8 mouse cellular contexts compared by ENCODE assay signal in the genomic region with DNA sequence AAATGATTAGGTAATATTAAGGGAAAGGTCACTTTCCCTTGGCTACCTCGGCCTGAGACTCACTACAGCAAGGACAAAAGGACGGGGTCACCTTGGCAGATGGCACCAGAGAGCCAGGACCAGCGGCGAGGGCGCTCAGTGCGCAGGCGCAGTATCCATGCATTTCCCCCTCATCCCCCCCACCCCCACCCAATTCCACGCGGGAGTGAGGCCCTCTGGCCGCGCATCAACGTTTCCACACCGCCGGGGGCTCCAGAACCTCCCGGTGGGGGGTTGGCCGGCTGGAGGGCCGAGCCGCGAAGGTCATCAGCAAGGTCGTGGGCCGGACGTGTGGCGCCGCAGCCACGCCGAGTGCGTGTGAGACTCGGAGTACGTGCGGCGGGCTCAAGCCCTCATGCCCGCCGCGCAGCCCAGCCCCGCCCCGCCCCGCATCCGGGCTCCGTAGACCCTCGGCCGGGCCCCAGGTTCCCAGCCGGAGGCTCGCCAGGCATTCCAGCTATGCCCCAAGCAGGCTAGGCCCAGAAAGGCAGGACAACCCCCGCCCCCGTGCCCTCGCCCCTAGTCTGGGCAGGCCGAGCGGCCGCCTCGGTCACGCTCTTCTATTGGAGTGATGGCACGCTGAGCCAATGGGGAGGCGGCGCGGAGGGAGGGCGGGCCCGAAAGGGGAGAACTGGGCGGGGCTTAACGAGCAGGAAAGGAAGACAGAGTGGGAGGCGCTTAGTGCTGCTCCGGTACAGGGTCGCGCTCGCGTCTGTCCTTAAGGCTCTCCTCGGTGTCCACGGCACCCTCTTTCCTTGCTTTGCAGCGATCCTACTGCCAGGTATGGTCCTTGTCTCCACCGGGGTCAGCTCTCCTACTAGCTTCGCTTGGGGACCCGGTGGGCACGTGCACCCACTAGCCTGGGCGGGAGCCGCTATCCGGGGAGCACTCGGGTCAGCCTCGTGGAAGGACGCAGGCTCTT. TPM values are rescaled to one million over a fixed set of nuclear protein-coding genes. Genes with fewer than 3 reads are reported as not detected.
DNase-seq lines count a peak whose midpoint lies in the region; ATAC-seq lines count a peak whose summit lies in the region.

Gene Eno1, plus strand, starts transcription at position 201 of the 961 bp plus-strand sequence.

- H3K4me2 ChIP-seq in hindbrain, embryonic 12.5 days (replicated peaks), result peak within 1 kb of the TSS; percentile 80

- under 1% methylated on average over 71 of the region's 78 CpGs for WGBS in hindbrain, embryonic 12.5 days

- peak within 1 kb of the TSS; percentile 98 for H3K27ac ChIP-seq in hindbrain, embryonic 12.5 days

- H3K36me3 ChIP-seq in hindbrain, embryonic 12.5 days, result peaks cover 13% of the 10 kb centered on the region

- peak; percentile 98 for ATAC-seq in hindbrain, embryonic 12.5 days (ENCODE audit: low FRiP score)

- H3K4me3 ChIP-seq in hindbrain, embryonic 12.5 days, result peak within 1 kb of the TSS; percentile 85

- H3K4me1 ChIP-seq in hindbrain, embryonic 12.5 days, result peaks cover 52% of the 10 kb centered on the region

- no peaks in the 10 kb centered on the region for H3K9me3 ChIP-seq in hindbrain, embryonic 12.5 days (replicated peaks)

- peak; percentile 100 for DNase-seq in Muller cell, postnatal 12 days (ENCODE audit: inconsistent ontology term)
- peak; percentile 94 for DNase-seq in cerebellum, adult 9-11 months
- peak; percentile 92 to 94 for DNase-seq in frontal cortex, postnatal 10 days (ENCODE audit: low spot score in 2 of 2)
- DNase-seq in layer of hippocampus, postnatal 14 days (ENCODE audit: low spot score in 2 of 2), result peak; percentile 95 to 96
- DNase-seq in lung, postnatal 14 days, result peak; percentile 98
- peak; percentile 95 for DNase-seq in retina, adult 2 months (ENCODE audit: low read depth, low spot score)
- peak; percentile 98 for DNase-seq in thymus, postnatal 4 days

- peak within 1 kb of the TSS; percentile 86 for H3K9ac ChIP-seq in hindbrain, embryonic 12.5 days

- H3K27me3 ChIP-seq in hindbrain, embryonic 12.5 days, result peaks cover 3% of the 10 kb centered on the region; the same call in 1 of the 2 replicates

RNA-seq across cellular contexts. Expression of gene Eno1, which starts in this region (rescaled TPM):
- polyA plus RNA-seq in hindbrain, embryonic 12.5 days (2016; fragmentation: Nextera tagmentation; extraction: Ambion mirVana), result 1,309 and 1,398 TPM in 2 replicates
- total RNA-seq in layer of hippocampus, postnatal 14 days (2021), result 100 to 1,000 TPM; 395 to 425 TPM

Comparison
In these comparisons a context has a peak if more than half of its experiments do, and no peak if none do; other contexts are left out.
1. Peak in every context shown above with its lines: DNase-seq, ATAC-seq, H3K4me3 ChIP-seq and H3K27ac ChIP-seq.